Mouse (Mus musculus) heart, adult 2 months (tissue): ENCODE results near the gene Ppme1. TPM values are rescaled to one million over a fixed set of nuclear protein-coding genes. Genes with fewer than 3 reads are reported as not detected.

Source experiments
- DNase-seq, 2 experiments: peaks; one replicate each; pipeline ENCODE4 v3.0.0; 2021
- H3K27ac ChIP-seq: fragments of 200-600 bp; 2 replicates; pipeline ENCODE4 v1.8.1; 2022
- H3K27me3 ChIP-seq: fragments of 200-500 bp; 2 replicates; pipeline ENCODE4 v1.6.1; 2012; ENCODE audit warnings: mild to moderate bottlenecking, low read length, inconsistent platforms, mixed read lengths; ENCODE audit not compliant: control insufficient read depth, insufficient read depth
- H3K36me3 ChIP-seq: fragments of 200-500 bp; 2 replicates; pipeline ENCODE4 v1.6.1; 2012; ENCODE audit warnings: low read length, inconsistent platforms; ENCODE audit not compliant: control insufficient read depth, insufficient read depth
- H3K4me1 ChIP-seq: fragments of 200-500 bp; 2 replicates; pipeline ENCODE4 v1.6.1; 2011; ENCODE audit warnings: low read length; ENCODE audit not compliant: control insufficient read depth, insufficient read depth
- H3K4me3 ChIP-seq: fragments of 200-600 bp; 2 replicates; pipeline ENCODE4 v1.8.1; 2022
- H3K79me2 ChIP-seq: fragments of 200-500 bp; replicated peaks from 2 replicates; pipeline ENCODE4 v1.6.1; 2012; ENCODE audit warnings: mild to moderate bottlenecking, inconsistent platforms, low read length, moderate library complexity, mixed read lengths; ENCODE audit not compliant: control insufficient read depth, insufficient read depth
- H3K9ac ChIP-seq: fragments of 200-500 bp; 2 replicates; pipeline ENCODE4 v1.6.1; 2012; ENCODE audit warnings: low read depth, mild to moderate bottlenecking, control low read depth, inconsistent platforms, low read length, mixed read lengths
- CTCF ChIP-seq: fragments of 200-600 bp; IDR thresholded peaks from 2 replicates; pipeline ENCODE4 v1.8.1; 2022; ENCODE audit warnings: antibody characterized with exemption, mild to moderate bottlenecking, moderate library complexity
- EP300 ChIP-seq: fragments of 200-500 bp; IDR thresholded peaks from 2 replicates; pipeline ENCODE4 v1.6.1; 2011; ENCODE audit warnings: low read depth, low read length, control low read depth; ENCODE audit not compliant: insufficient read depth
- POLR2A ChIP-seq: fragments of 200-500 bp; IDR thresholded peaks from 2 replicates; pipeline ENCODE4 v1.6.1; 2011; ENCODE audit warnings: mild to moderate bottlenecking, low read depth, low read length, control low read depth; ENCODE audit not compliant: insufficient read depth
- WGBS: fragments of 180-500 bp; shearing (Covaris S2); methylation state at CpG from one replicate; pipeline ENCODE4 v1.1.7; 2018; 5-methylcytosine and 5-hydroxymethylcytosine counted together
- intact Hi-C: fragments of 180-260 bp; cut with DNase I; formaldehyde crosslinking; loops from one replicate; pipeline ENCODE4 v1.15.1; 2025
- polyA plus RNA-seq: library from polyadenylated mRNA; depleted of rRNA; stranded (reverse); fragments of >200 nt; gene quantifications from 2 replicates; pipeline ENCODE4 v1.2.3, GENCODE M21; 2012
- total RNA-seq, 2 experiments: library from RNA; stranded (reverse); gene quantifications; 2 replicates each; pipeline ENCODE4 v1.2.3; 2021

Gene Ppme1
- total and polyA plus RNA-seq, 3 experiments = 32.5 to 80.7 (median 35.8) TPM

GRCm38 (mm10) chr7:100378257-100378656 is 6.2 kb upstream of the Ppme1 start:
- Histone ChIP-seq H3K4me3 (no peak overlapping the region), H3K4me1 (no peaks in the 10 kb centered on the region), H3K36me3 (no peaks in the 10 kb centered on the region; the same call in 1 of the 2 replicates), H3K27ac (no peak overlapping the region), H3K27me3 (no peaks in the 10 kb centered on the region), H3K79me2 (no peaks in the 10 kb centered on the region; the same call in 1 of the 2 replicates), H3K9ac (no peak overlapping the region)
- no peak for DNase-seq
- 81% methylated on average over 2 of the region's 2 CpGs for WGBS
- intact Hi-C loops = no loop called here
- TF ChIP-seq POLR2A (no peak), CTCF (no peak), EP300 (no peak)

DNA sequence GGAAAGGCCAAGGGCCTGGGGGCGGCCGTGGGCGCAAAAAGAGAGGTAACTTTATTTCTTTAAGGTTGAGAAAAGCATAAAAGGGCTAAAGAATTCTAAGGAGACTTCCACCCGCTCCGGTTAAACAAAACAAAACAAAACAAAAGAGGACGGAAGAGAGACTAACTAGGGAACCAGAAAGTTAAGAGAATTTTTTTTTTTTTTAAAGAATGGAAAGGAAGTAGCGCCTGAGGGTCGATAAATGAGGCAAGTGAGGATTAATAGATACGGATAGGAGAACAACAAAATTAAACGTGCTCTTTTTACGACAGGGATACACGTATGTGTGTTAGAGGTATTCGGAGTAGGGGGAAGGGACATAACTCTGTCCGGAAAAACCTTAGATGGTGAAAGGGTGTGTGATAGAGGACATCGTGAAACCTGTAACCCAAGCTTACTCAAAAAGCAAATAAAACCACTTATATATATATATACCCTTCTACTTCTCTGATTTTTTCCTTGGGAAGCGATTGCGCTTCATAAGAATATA is 409 bp upstream of the Ppme1 start:
- Histone ChIP-seq H3K4me1 (no peaks in the 10 kb centered on the region; the same call in 1 of the 2 replicates), H3K27me3 (no peaks in the 10 kb centered on the region), H3K36me3 (peaks cover 14% of the 10 kb centered on the region), H3K4me3 (peak overlapping the region; percentile 52), H3K9ac (peak overlapping the region; percentile 30; the same call in 1 of the 2 replicates), H3K27ac (peak overlapping the region; percentile 80), H3K79me2 (peaks cover 2% of the 10 kb centered on the region)
- intact Hi-C loops = loop anchor here (5.0 kb wide), 2 partner anchors 335 to 890 kb away; partner anchors contain the start of genes Fam168a and Rps3
- DNase-seq = no peak
- no peak for TF ChIP-seq CTCF
- WGBS = 6% methylated on average over 17 of the region's 17 CpGs

- H3K9ac ChIP-seq = no peak overlapping the region
- peaks cover 3% of the 10 kb centered on the region for H3K4me1 ChIP-seq
- peaks cover 21% of the 10 kb centered on the region for H3K36me3 ChIP-seq
- no peak for DNase-seq
- intact Hi-C loops = loop anchor here (10.0 kb wide), 1 partner anchor 240 kb away; the partner anchor contains the start of gene Pold3
- H3K27ac ChIP-seq = no peak overlapping the region; the same call in 1 of the 2 replicates
- no peaks in the 10 kb centered on the region; the same call in 1 of the 2 replicates for H3K79me2 ChIP-seq
- 40% methylated on average over 6 of the region's 6 CpGs for WGBS
- TF ChIP-seq EP300 (no peak), POLR2A (no peak), CTCF (no peak)
- no peaks in the 10 kb centered on the region for H3K27me3 ChIP-seq
- H3K4me3 ChIP-seq = no peak overlapping the region
Observed at GRCm38 (mm10) chr7:100364888-100365287, 7.2 kb downstream of the Ppme1 start.

DNA sequence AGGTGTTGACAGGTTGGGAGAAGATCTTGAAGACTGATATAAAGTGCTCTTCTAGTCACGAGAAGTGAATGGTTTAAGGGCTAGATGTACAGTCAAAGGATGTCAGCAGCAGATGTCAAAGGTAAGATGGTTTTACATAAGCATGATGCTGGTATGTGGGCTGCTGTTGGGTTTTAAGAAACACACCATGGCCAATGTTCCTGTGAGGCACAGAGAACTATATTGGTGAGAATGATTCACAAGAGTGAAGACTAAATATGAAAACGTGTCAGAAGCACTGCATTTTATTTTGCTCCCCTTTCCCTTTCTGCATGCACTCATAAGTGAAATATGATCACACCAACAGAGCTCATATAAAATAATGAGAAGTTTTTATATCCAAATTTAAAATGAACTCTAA is 8.9 kb downstream of the Ppme1 start:
- 82% methylated on average over 2 of the region's 2 CpGs for WGBS
- Histone ChIP-seq H3K4me1 (peaks cover 3% of the 10 kb centered on the region), H3K79me2 (no peaks in the 10 kb centered on the region; the same call in 1 of the 2 replicates), H3K27me3 (no peaks in the 10 kb centered on the region), H3K36me3 (peaks cover 12% of the 10 kb centered on the region), H3K9ac (no peak overlapping the region), H3K4me3 (no peak overlapping the region), H3K27ac (no peak overlapping the region)
- intact Hi-C loops = loop anchor here (10.0 kb wide), 1 partner anchor 238 kb away; the partner anchor contains the start of gene Pold3
- DNase-seq = no peak
- TF ChIP-seq EP300 (no peak), POLR2A (no peak), CTCF (no peak)

DNA sequence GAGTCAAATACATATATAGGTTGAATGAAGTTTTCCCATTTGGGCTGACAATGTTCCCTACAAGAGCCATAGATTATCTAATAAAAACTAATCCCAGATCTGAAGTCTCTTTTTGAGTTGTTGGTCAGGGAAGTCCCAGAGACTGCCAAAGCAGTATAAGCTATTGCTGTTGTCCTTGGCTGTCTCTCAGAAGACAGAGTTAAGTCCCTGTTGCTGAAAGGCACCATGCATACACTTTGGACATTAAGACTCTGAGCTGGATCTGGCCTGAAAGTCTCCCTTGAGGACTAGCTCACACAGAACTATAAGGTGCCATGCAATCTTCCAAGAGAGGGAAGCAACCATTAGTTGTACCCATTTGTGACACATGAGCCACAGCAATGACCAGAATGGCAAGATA is 14.3 kb downstream of the Ppme1 start:
- TF ChIP-seq POLR2A (no peak), CTCF (no peak), EP300 (no peak)
- no peak overlapping the region for H3K9ac ChIP-seq
- intact Hi-C loops = no loop called here
- no peak overlapping the region for H3K27ac ChIP-seq
- no peaks in the 10 kb centered on the region for H3K79me2 ChIP-seq
- DNase-seq = no peak
- H3K36me3 ChIP-seq = peaks cover 11% of the 10 kb centered on the region
- no peak overlapping the region for H3K4me3 ChIP-seq
- H3K4me1 ChIP-seq = peaks cover 2% of the 10 kb centered on the region
- H3K27me3 ChIP-seq = no peaks in the 10 kb centered on the region

GRCm38 (mm10) chr7:100356768-100357167 is 15.3 kb downstream of the Ppme1 start:
- H3K27ac ChIP-seq = no peak overlapping the region
- no peak overlapping the region for H3K9ac ChIP-seq
- H3K4me3 ChIP-seq = no peak overlapping the region
- peaks cover 3% of the 10 kb centered on the region for H3K36me3 ChIP-seq
- no peaks in the 10 kb centered on the region for H3K27me3 ChIP-seq
- no peak for DNase-seq
- H3K79me2 ChIP-seq = no peaks in the 10 kb centered on the region
- TF ChIP-seq CTCF = no peak
- no peak for TF ChIP-seq EP300
- no peak for TF ChIP-seq POLR2A
- 81% methylated on average over 1 of the region's 1 CpGs for WGBS
- intact Hi-C loops = no loop called here
- H3K4me1 ChIP-seq = peaks cover 2% of the 10 kb centered on the region
